Mouse (Mus musculus) myocyte (in vitro differentiated cells): Measurements from ENCODE around the gene Rnf224. TPM values are rescaled to one million over a fixed set of nuclear protein-coding genes. Genes with fewer than 3 reads are reported as not detected.

Source experiments
- H3K27me3 ChIP-seq: one replicate; pipeline ENCODE4 v1.6.1; 2011; ENCODE audit not compliant: control insufficient read depth, insufficient read depth, insufficient read length
- H3K36me3 ChIP-seq: one replicate; pipeline ENCODE4 v1.6.1; 2011; ENCODE audit not compliant: control insufficient read depth, insufficient read depth
- H3K4me2 ChIP-seq: one replicate; pipeline ENCODE4 v1.6.1; 2011; ENCODE audit warnings: low read depth, control low read depth
- H3K4me3 ChIP-seq: one replicate; pipeline ENCODE4 v1.5.1; 2011; ENCODE audit warnings: mild to moderate bottlenecking, control low read depth, moderate library complexity
- H3K79me2 ChIP-seq: one replicate; pipeline ENCODE4 v1.6.1; 2011; ENCODE audit not compliant: control insufficient read depth, insufficient read depth
- H3ac ChIP-seq: one replicate; pipeline ENCODE4 v1.6.1; 2011; ENCODE audit not compliant: control insufficient read depth, insufficient read length
- CEBPB ChIP-seq: IDR thresholded peaks from 2 replicates; pipeline ENCODE4 v1.6.1; 2011; ENCODE audit warnings: mild to moderate bottlenecking, moderate library complexity; ENCODE audit not compliant: poor library complexity, insufficient read depth, severe bottlenecking
- E2F4 ChIP-seq: IDR thresholded peaks from one replicate; pipeline ENCODE4 v1.6.1; 2011; ENCODE audit warnings: mild to moderate bottlenecking, control low read depth, moderate library complexity; ENCODE audit not compliant: insufficient read depth
- MAX ChIP-seq: IDR thresholded peaks from one replicate; pipeline ENCODE4 v1.6.1; 2011; ENCODE audit warnings: low read depth, mild to moderate bottlenecking, control low read depth
- MYOD1 ChIP-seq, 3 experiments: IDR thresholded peaks; one replicate each; pipeline ENCODE4 v1.6.1; 2011; ENCODE audit warnings: control low read depth in 2 of 3, low read depth in 2 of 3, mild to moderate bottlenecking in 2 of 3, moderate library complexity in 1 of 3; ENCODE audit not compliant: insufficient read length in 2 of 3, control insufficient read depth in 1 of 3
- MYOG ChIP-seq, 3 experiments: IDR thresholded peaks; one replicate each; pipeline ENCODE4 v1.6.1; 2011; ENCODE audit warnings: control low read depth in 2 of 3, low read depth in 2 of 3, mild to moderate bottlenecking in 2 of 3; ENCODE audit not compliant: insufficient read length in 2 of 3, control insufficient read depth in 1 of 3, insufficient read depth in 1 of 3
- POLR2A ChIP-seq: IDR thresholded peaks from one replicate; pipeline ENCODE4 v1.6.1; 2011; ENCODE audit warnings: low read depth, mild to moderate bottlenecking, control low read depth, moderate library complexity; ENCODE audit not compliant: insufficient read length
- POLR2AphosphoS2 ChIP-seq: IDR thresholded peaks from one replicate; pipeline ENCODE4 v1.6.1; 2011; ENCODE audit warnings: low read depth, control low read depth; ENCODE audit not compliant: insufficient read length
- REST ChIP-seq: IDR thresholded peaks from one replicate; pipeline ENCODE4 v1.6.1; 2011; ENCODE audit warnings: mild to moderate bottlenecking, control low read depth, moderate library complexity; ENCODE audit not compliant: insufficient read depth, insufficient read length
- SRF ChIP-seq: IDR thresholded peaks from one replicate; pipeline ENCODE4 v1.6.1; 2011; ENCODE audit warnings: low read depth; ENCODE audit not compliant: control insufficient read depth, insufficient read length
- TCF12 ChIP-seq: IDR thresholded peaks from one replicate; pipeline ENCODE4 v1.6.1; 2011; ENCODE audit warnings: mild to moderate bottlenecking, control low read depth; ENCODE audit not compliant: poor library complexity, insufficient read depth, severe bottlenecking
- TCF3 ChIP-seq: IDR thresholded peaks from one replicate; pipeline ENCODE4 v1.6.1; 2011; ENCODE audit warnings: low read depth, control low read depth; ENCODE audit not compliant: insufficient read length
- USF1 ChIP-seq: IDR thresholded peaks from one replicate; pipeline ENCODE4 v1.6.1; 2011; ENCODE audit warnings: low read depth, mild to moderate bottlenecking, control low read depth, moderate library complexity
- polyA plus RNA-seq: library from polyadenylated mRNA; unstranded; fragments of >200 nt; fragmentation: generic; extraction: Trizol; gene quantifications from one replicate; pipeline ENCODE4 v1.2.1, GENCODE M21; 2012; ENCODE audit warnings: missing spikeins

Gene Rnf224
- polyA plus RNA-seq, 1 experiment: not detected

DNA sequence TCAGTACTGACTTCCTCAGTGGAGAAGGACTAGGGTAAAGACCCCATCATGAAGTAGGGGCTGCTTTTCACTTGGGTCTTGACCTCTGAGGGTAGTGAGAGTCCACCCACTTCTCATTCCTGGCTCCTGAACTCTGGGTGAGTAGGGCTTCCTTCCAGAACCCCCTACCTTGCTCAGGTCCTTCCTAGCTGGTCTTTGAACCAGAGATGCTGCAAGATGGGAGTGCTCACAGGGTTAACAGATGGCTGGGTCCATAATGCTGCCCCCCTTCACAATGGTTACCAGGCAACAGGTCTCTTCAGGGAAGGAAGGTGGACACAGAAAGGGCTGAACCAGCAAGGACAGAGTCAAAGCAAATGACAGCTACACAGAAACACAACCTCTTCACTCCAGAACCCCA lies 18.1 kb downstream of the Rnf224 start, which contains the start of gene Fam166a:
Gene Fam166a, plus strand, starts transcription at position 301 of the 400 bp plus-strand sequence.
- Histone ChIP-seq H3K27me3 (no peaks in the 10 kb centered on the region), H3K4me3 (no peak within 1 kb of the TSS), H3K79me2 (peaks cover 5% of the 10 kb centered on the region), H3K36me3 (peaks cover 20% of the 10 kb centered on the region), H3ac (no peak within 1 kb of the TSS), H3K4me2 (no peak within 1 kb of the TSS)
- TF ChIP-seq TCF12: no peak
- TF ChIP-seq CEBPB: no peak
- TF ChIP-seq MYOG (IDR thresholded peaks at IDR 0.05; ENCODE audit: control insufficient read depth in 1 of 3, insufficient read depth in 1 of 3, insufficient read length in 2 of 3, low read depth in 2 of 3): no peak
- no peak for TF ChIP-seq SRF

DNA sequence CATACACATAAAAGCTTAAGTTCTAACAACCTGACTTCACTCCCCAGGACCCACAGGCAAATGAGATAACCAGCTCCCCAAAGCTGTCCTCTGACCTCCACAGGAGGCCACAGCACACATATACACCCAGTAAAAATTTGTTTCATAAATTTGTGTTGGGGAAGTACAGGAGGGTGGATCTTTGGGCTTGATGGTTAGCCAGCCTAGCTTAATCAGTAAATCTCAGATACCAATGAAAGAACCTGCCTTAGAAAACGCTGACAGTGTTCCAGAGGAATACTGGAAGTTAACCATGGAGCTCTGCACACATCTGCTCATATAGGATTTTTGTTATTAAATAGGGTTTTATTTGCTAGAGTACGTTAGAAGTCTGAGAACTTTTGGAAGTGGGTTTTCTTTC lies 18.9 kb downstream of the Rnf224 start:
- no peak for TF ChIP-seq POLR2AphosphoS2
- TF ChIP-seq MAX: no peak
- no peak for TF ChIP-seq MYOD1 (IDR thresholded peaks at IDR 0.05; ENCODE audit: control insufficient read depth in 1 of 3, insufficient read length in 2 of 3, low read depth in 2 of 3)
- TF ChIP-seq POLR2A: no peak
- no peak for TF ChIP-seq TCF12
- no peak for TF ChIP-seq CEBPB
- no peak for TF ChIP-seq E2F4
- TF ChIP-seq TCF3: no peak
- TF ChIP-seq SRF: no peak
- TF ChIP-seq USF1: no peak
- no peak for TF ChIP-seq MYOG (IDR thresholded peaks at IDR 0.05; ENCODE audit: control insufficient read depth in 1 of 3, insufficient read depth in 1 of 3, insufficient read length in 2 of 3, low read depth in 2 of 3)
- TF ChIP-seq REST: no peak
- no peak overlapping the region for H3ac ChIP-seq
- H3K4me3 ChIP-seq: no peak overlapping the region
- no peaks in the 10 kb centered on the region for H3K79me2 ChIP-seq
- no peaks in the 10 kb centered on the region for H3K27me3 ChIP-seq
- H3K36me3 ChIP-seq: peaks cover 15% of the 10 kb centered on the region
- H3K4me2 ChIP-seq: no peak overlapping the region

DNA sequence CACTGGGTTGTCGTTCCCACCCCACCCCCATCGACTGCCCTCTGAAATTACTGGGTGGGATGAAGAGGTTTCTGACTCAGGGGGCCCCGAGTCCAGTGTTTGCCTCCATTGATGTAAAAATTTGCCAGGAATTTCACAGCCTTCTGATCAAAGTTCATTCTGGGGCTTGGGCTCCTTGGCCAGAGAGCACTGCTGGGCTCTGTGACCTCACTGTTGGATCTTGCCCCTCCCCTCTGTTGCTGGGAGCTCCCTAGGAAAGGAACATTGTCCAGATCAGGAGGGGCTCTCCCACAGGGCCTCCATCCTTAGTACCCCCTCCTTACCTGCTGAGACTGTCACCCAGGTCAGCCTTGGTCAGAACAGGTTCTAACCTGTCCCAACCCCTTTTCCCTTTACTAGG lies 22.1 kb downstream of the Rnf224 start, which contains the start of gene Stpg3:
Gene Stpg3, minus strand, starts transcription at position 194 of the 400 bp plus-strand sequence.
- Histone ChIP-seq H3K79me2 (peaks cover 15% of the 10 kb centered on the region), H3ac (no peak within 1 kb of the TSS), H3K27me3 (no peaks in the 10 kb centered on the region), H3K4me3 (no peak within 1 kb of the TSS), H3K4me2 (no peak within 1 kb of the TSS), H3K36me3 (no peaks in the 10 kb centered on the region)
- TF ChIP-seq POLR2AphosphoS2 (no peak), SRF (no peak), TCF3 (no peak), MYOG (IDR thresholded peaks at IDR 0.05; ENCODE audit: control insufficient read depth in 1 of 3, insufficient read depth in 1 of 3, insufficient read length in 2 of 3, low read depth in 2 of 3) (no peak), E2F4 (no peak), MAX (no peak), POLR2A (no peak), REST (no peak), MYOD1 (IDR thresholded peaks at IDR 0.05; ENCODE audit: control insufficient read depth in 1 of 3, insufficient read length in 2 of 3, low read depth in 2 of 3) (no peak), CEBPB (no peak), USF1 (no peak), TCF12 (no peak)

DNA sequence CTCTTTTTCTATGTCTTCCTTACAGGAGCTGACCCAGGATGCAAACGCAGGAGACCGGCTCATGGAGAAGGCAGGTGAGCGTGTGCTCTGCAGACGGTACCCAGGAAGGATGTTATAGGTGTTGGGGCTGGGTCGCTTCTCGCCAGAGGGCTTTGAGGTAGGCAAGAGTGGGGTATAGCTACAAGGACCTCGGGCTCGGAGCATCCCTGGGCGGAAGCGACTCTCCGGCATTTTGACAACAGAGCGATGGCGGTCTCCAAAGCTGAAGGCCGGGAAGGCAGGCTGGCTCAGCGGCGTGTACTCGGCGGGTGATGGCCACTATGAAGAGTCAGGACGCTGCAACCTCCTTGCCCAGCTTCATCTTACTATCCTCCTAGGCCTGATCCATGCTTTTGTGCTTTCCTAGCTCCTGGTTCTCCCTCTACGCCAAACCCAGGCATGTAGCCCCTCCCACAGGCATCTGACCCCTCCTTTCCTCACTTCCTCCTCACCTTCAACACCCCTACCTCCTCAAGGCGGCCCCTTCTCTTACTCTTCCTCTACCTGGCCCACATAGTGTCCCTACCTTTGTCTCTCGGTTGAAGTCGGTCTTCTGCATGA lies 23.2 kb downstream of the Rnf224 start:
- TF ChIP-seq TCF12 (no peak), CEBPB (no peak), E2F4 (no peak), REST (no peak), MAX (no peak)
- peaks cover 20% of the 10 kb centered on the region for H3K79me2 ChIP-seq
- H3ac ChIP-seq: no peak overlapping the region

DNA sequence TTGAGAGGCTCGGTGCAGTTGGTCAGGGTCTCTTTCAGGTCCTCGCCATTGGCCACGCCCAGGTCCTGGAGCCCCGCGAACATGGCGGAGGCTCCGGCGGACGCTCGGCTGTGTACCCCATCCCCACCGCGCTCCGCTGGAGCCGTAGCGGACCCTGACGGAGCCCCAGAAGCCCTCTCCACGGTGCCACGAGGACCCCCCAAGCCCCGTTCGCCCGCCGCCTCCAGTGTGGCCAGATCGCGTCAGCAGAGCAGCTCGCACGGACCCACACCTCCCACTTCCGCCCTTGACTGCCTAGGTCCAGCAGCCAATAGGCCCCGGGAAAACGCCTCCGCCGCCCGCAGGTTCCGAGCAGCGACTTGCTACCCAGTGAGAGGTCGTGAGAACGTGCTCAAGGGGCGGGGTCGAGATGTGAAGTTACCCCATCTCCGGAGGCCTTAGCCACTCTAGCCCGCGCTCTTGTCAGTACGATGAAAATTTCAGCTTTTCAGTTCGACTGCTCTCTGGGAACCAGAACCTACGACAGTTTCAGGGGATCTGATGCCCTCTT lies 25.4 kb downstream of the Rnf224 start, which contains the start of gene Nelfb:
Gene Nelfb, minus strand, starts transcription at position 369 of the 550 bp plus-strand sequence.
- peak within 1 kb of the TSS; percentile 96 for H3K4me2 ChIP-seq
- TF ChIP-seq TCF3 (no peak), MYOG (IDR thresholded peaks at IDR 0.05; ENCODE audit: control insufficient read depth in 1 of 3, insufficient read depth in 1 of 3, insufficient read length in 2 of 3, low read depth in 2 of 3) (peak in 1 of 3 experiments; percentile 47), USF1 (no peak), POLR2A (peak; percentile 90), MYOD1 (IDR thresholded peaks at IDR 0.05; ENCODE audit: control insufficient read depth in 1 of 3, insufficient read length in 2 of 3, low read depth in 2 of 3) (peak in 1 of 3 experiments; percentile 27), POLR2AphosphoS2 (peak; percentile 87)

More for the DNA sequence above, 23.2 kb downstream of the Rnf224 start:
- no peaks in the 10 kb centered on the region for H3K36me3 ChIP-seq
- H3K4me2 ChIP-seq: no peak overlapping the region
- no peaks in the 10 kb centered on the region for H3K27me3 ChIP-seq
- H3K4me3 ChIP-seq: no peak overlapping the region

More for the DNA sequence above, 25.4 kb downstream of the Rnf224 start, which contains the start of gene Nelfb:
- Histone ChIP-seq H3K4me3 (peak within 1 kb of the TSS; percentile 96), H3ac (peak within 1 kb of the TSS; percentile 41), H3K27me3 (no peaks in the 10 kb centered on the region), H3K36me3 (peaks cover 5% of the 10 kb centered on the region), H3K79me2 (peaks cover 34% of the 10 kb centered on the region)
